Mouse (Mus musculus): ENCODE results near the gene Zbtb18. TPM values are rescaled to one million over a fixed set of nuclear protein-coding genes. Genes with fewer than 3 reads are reported as not detected.

The Zbtb18 gene
- 40.5 and 50.2 TPM in 2 replicates for polyA plus RNA-seq (2012; rRNA removed)

GRCm38 (mm10) chr1:177442196-177442808 lies at the start of gene Zbtb18:
Gene Zbtb18 (plus strand): TSS chr1:177442351.

Other genes with a start within 250 kb of the Zbtb18 start
- gene Akt3, start 184.1 kb upstream of the Zbtb18 start, polyA plus RNA-seq (2012; rRNA removed) = 29.7 and 33.0 TPM in 2 replicates